ENCODE assay signal across 9 mouse cellular contexts in genomic region chr19:45151361-45152182, GRCm38 (mm10). TPM values are rescaled to one million over a fixed set of nuclear protein-coding genes. Genes with fewer than 3 reads are reported as not detected.
DNase-seq lines count a peak whose midpoint lies in the region; ATAC-seq lines count a peak whose summit lies in the region.
"Had no signal": no experiment of that assay in that cellular context is flagged by ENCODE, and none has a peak within 500 bp of the region (broad histone marks: within the 10 kb centered on the region; RNA-seq: fewer than 3 reads in every experiment).

No protein-coding gene starts in this region.

- no peak for ATAC-seq in liver, embryonic 12.5 days
- ATAC-seq in embryonic facial prominence, embryonic 12.5 days (ENCODE audit: insufficient number of reproducible peaks, insufficient read depth, low FRiP score, low TSS enrichment) = no peak
- 0 out of 2 replicates have a peak, but pooled peaks have one; percentile 42 for ATAC-seq in hindbrain, embryonic 15.5 days (ENCODE audit: low FRiP score, low read depth)
- ATAC-seq in neural tube, embryonic 13.5 days (ENCODE audit: low read depth) = 0 out of 2 replicates have a peak, but pooled peaks have one; percentile 29

- no peak overlapping the region for H3K9ac ChIP-seq in liver, embryonic 12.5 days
- H3K9ac ChIP-seq in embryonic facial prominence, embryonic 12.5 days = peak overlapping the region; percentile 46; the same call in 1 of the 2 replicates
- H3K9ac ChIP-seq in hindbrain, embryonic 15.5 days = no peak overlapping the region
- H3K9ac ChIP-seq in neural tube, embryonic 13.5 days = peak overlapping the region; percentile 18; the same call in 1 of the 2 replicates

- no peaks in the 10 kb centered on the region for H3K4me1 ChIP-seq in liver, embryonic 12.5 days
- peaks cover 22% of the 10 kb centered on the region; the same call in 1 of the 2 replicates for H3K4me1 ChIP-seq in embryonic facial prominence, embryonic 12.5 days
- H3K4me1 ChIP-seq in hindbrain, embryonic 15.5 days (replicated peaks) = peaks cover 16% of the 10 kb centered on the region
- peaks cover 23% of the 10 kb centered on the region for H3K4me1 ChIP-seq in neural tube, embryonic 13.5 days (replicated peaks)

- peaks cover 99% of the 10 kb centered on the region for H3K27me3 ChIP-seq in liver, embryonic 12.5 days (replicated peaks)
- peaks cover 96% of the 10 kb centered on the region for H3K27me3 ChIP-seq in embryonic facial prominence, embryonic 12.5 days
- H3K27me3 ChIP-seq in hindbrain, embryonic 15.5 days = peaks cover 85% of the 10 kb centered on the region
- H3K27me3 ChIP-seq in neural tube, embryonic 13.5 days = peaks cover 99% of the 10 kb centered on the region

- no peaks in the 10 kb centered on the region for H3K9me3 ChIP-seq in liver, embryonic 12.5 days (replicated peaks)
- H3K9me3 ChIP-seq in embryonic facial prominence, embryonic 12.5 days = no peaks in the 10 kb centered on the region
- H3K9me3 ChIP-seq in hindbrain, embryonic 15.5 days = peaks cover 3% of the 10 kb centered on the region; the same call in 1 of the 2 replicates
- H3K9me3 ChIP-seq in neural tube, embryonic 13.5 days = peaks cover 11% of the 10 kb centered on the region

- no peaks in the 10 kb centered on the region for H3K36me3 ChIP-seq in liver, embryonic 12.5 days
- H3K36me3 ChIP-seq in embryonic facial prominence, embryonic 12.5 days = no peaks in the 10 kb centered on the region
- no peaks in the 10 kb centered on the region for H3K36me3 ChIP-seq in hindbrain, embryonic 15.5 days
- H3K36me3 ChIP-seq in neural tube, embryonic 13.5 days = no peaks in the 10 kb centered on the region

- DNase-seq in liver = no peak
- no peak for DNase-seq in adrenal gland, postnatal 14 days
- DNase-seq in ovary, adult 18-20 months (ENCODE audit: low spot score) = no peak
- DNase-seq: kidney, postnatal 10 days; lung, postnatal 36 days had no signal

- peak overlapping the region; percentile 41; the same call in 1 of the 2 replicates for H3K4me2 ChIP-seq in liver, embryonic 12.5 days
- H3K4me2 ChIP-seq in embryonic facial prominence, embryonic 12.5 days (replicated peaks) = peak overlapping the region; percentile 46
- H3K4me2 ChIP-seq in hindbrain, embryonic 15.5 days = peak overlapping the region; percentile 45
- H3K4me2 ChIP-seq in neural tube, embryonic 13.5 days = peak overlapping the region; percentile 51

- H3K27ac ChIP-seq in liver, embryonic 12.5 days = no peak overlapping the region
- no peak overlapping the region for H3K27ac ChIP-seq in embryonic facial prominence, embryonic 12.5 days
- H3K27ac ChIP-seq in hindbrain, embryonic 15.5 days (replicated peaks) = no peak overlapping the region
- no peak overlapping the region for H3K27ac ChIP-seq in neural tube, embryonic 13.5 days (replicated peaks)

- WGBS in liver, embryonic 12.5 days (ENCODE audit: insufficient replicate concordance) = 2% methylated on average over 36 of the region's 36 CpGs
- WGBS in embryonic facial prominence, embryonic 12.5 days = 1% methylated on average over 36 of the region's 36 CpGs
- WGBS in hindbrain, embryonic 15.5 days = 3% methylated on average over 36 of the region's 36 CpGs
- 1% methylated on average over 35 of the region's 36 CpGs for whole genome bisulfite sequencing in neural tube, embryonic 13.5 days

- H3K4me3 ChIP-seq in liver, embryonic 12.5 days = peak overlapping the region; percentile 8; the same call in 1 of the 2 replicates
- peak overlapping the region; percentile 31 for H3K4me3 ChIP-seq in embryonic facial prominence, embryonic 12.5 days
- H3K4me3 ChIP-seq in hindbrain, embryonic 15.5 days = peak overlapping the region; percentile 28
- peak overlapping the region; percentile 31 for H3K4me3 ChIP-seq in neural tube, embryonic 13.5 days

RNA-seq across cellular contexts. Expression of gene Tlx1, which starts 1.1 kb away (rescaled TPM):
- not detected in 2 replicates for polyA plus RNA-seq in liver, embryonic 12.5 days (2016; fragmentation: Nextera tagmentation; extraction: Ambion mirVana)
- polyA plus RNA-seq in embryonic facial prominence, embryonic 12.5 days (2016; fragmentation: Nextera tagmentation; extraction: Ambion mirVana) = 2.8 and 3.8 TPM in 2 replicates
- polyA plus RNA-seq in hindbrain, embryonic 15.5 days (2015; fragmentation: Nextera tagmentation; extraction: Ambion mirVana) = 0.88 and 1.8 TPM in 2 replicates
- polyA plus RNA-seq in neural tube, embryonic 13.5 days (2015; fragmentation: Nextera tagmentation; extraction: Ambion mirVana) = 0.50 and 0.62 TPM in 2 replicates
- 0.44 TPM in 1 of 2 replicates, not detected in the other for total RNA-seq in adrenal gland, postnatal 14 days (2021)

Comparison
In these comparisons a context has a peak if more than half of its experiments do, and no peak if none do; other contexts are left out.
1. ATAC-seq: peak in hindbrain, embryonic 15.5 days (single experiment) and neural tube, embryonic 13.5 days (single experiment); none in liver, embryonic 12.5 days (single experiment) and embryonic facial prominence, embryonic 12.5 days (single experiment).
2. H3K9ac ChIP-seq: peak in embryonic facial prominence, embryonic 12.5 days (single experiment) and neural tube, embryonic 13.5 days (single experiment); none in liver, embryonic 12.5 days (single experiment) and hindbrain, embryonic 15.5 days (single experiment).
3. Peak in every context shown above with its lines, with median percentiles within 50 percentile points of each other: H3K4me2 ChIP-seq and H3K4me3 ChIP-seq.